Mouse (Mus musculus) ES-E14 (cell line): Measurements from ENCODE around the gene Pard3b. TPM values are rescaled to one million over a fixed set of nuclear protein-coding genes. Genes with fewer than 3 reads are reported as not detected.

ENCODE experiments used
- DNase-seq: peaks from one replicate; pipeline ENCODE4 v3.0.0-alpha.2; 2013; ENCODE audit warnings: low read depth, low spot score
- H3K27ac ChIP-seq: 2 replicates; pipeline ENCODE4 v1.5.1; 2012; ENCODE audit warnings: low read depth, mild to moderate bottlenecking, low read length, moderate library complexity, mixed read lengths; ENCODE audit not compliant: poor library complexity, insufficient read depth, severe bottlenecking
- H3K36me3 ChIP-seq: 2 replicates; pipeline ENCODE4 v1.6.1; 2012; ENCODE audit warnings: mild to moderate bottlenecking, low read length, moderate library complexity, mixed read lengths; ENCODE audit not compliant: control insufficient read depth, poor library complexity, insufficient read depth, severe bottlenecking
- H3K4me1 ChIP-seq, 2 experiments: fragments of 150-350 bp in 1 of 2; sonication (generic) in 1 of 2; 2 replicates each; pipeline ENCODE4 v1.6.1; 2012; ENCODE audit warnings: low read length in 2 of 2, mild to moderate bottlenecking in 1 of 2, mixed read lengths in 1 of 2; ENCODE audit not compliant: control insufficient read depth in 2 of 2, insufficient read depth in 2 of 2, poor library complexity in 1 of 2
- H3K4me3 ChIP-seq, 2 experiments: fragments of 150-350 bp in 1 of 2; sonication (generic) in 1 of 2; 2 replicates each; pipeline ENCODE4 v1.5.1; 2012; ENCODE audit warnings: low read length in 2 of 2, low read depth in 1 of 2, mild to moderate bottlenecking in 1 of 2, mixed read lengths in 1 of 2; ENCODE audit not compliant: insufficient read depth in 1 of 2, poor library complexity in 1 of 2, severe bottlenecking in 1 of 2
- H3K9ac ChIP-seq: 2 replicates; pipeline ENCODE4 v1.6.1; 2012; ENCODE audit warnings: low read depth, mild to moderate bottlenecking, low read length, mixed read lengths; ENCODE audit not compliant: poor library complexity, insufficient read depth, severe bottlenecking
- H3K9me3 ChIP-seq: fragments of 150-350 bp; sonication (generic); 2 replicates; pipeline ENCODE4 v1.6.1; 2012; ENCODE audit warnings: low read depth, mild to moderate bottlenecking, low read length; ENCODE audit not compliant: control insufficient read depth, insufficient read depth
- CHD2 ChIP-seq: IDR thresholded peaks from 2 replicates; pipeline ENCODE4 v1.6.1; 2014; ENCODE audit warnings: mild to moderate bottlenecking, low read depth, low read length, inconsistent platforms
- HCFC1 ChIP-seq: IDR thresholded peaks from 2 replicates; pipeline ENCODE4 v1.6.1; 2012; ENCODE audit warnings: low read length, inconsistent platforms, borderline replicate concordance; ENCODE audit not compliant: insufficient read depth
- MAFK ChIP-seq: IDR thresholded peaks from 2 replicates; pipeline ENCODE4 v1.6.1; 2014; ENCODE audit warnings: mild to moderate bottlenecking, low read depth, low read length, inconsistent platforms; ENCODE audit not compliant: insufficient read depth
- ZC3H11A ChIP-seq: IDR thresholded peaks from 2 replicates; pipeline ENCODE4 v1.6.1; 2012; ENCODE audit warnings: low read depth, mild to moderate bottlenecking, inconsistent platforms, low read length, borderline replicate concordance
- ZNF384 ChIP-seq: IDR thresholded peaks from 2 replicates; pipeline ENCODE4 v1.6.1; 2012; ENCODE audit warnings: low read depth, low read length, inconsistent platforms
- in situ Hi-C, 2 experiments: fragments of 600-800 bp; cut with MboI; formaldehyde crosslinking; loops; one replicate each; pipeline ENCODE4 v1.15.1; 2025; ENCODE audit warnings: low sequenced_read_pairs in 2 of 2, inconsistent platforms in 1 of 2; ENCODE audit not compliant: unreplicated experiment in 2 of 2
- total RNA-seq: library from RNA; depleted of rRNA; stranded (reverse); fragments of 300-350 nt; gene quantifications from 2 replicates; pipeline ENCODE4 v1.2.3, GENCODE M21; 2012

The Pard3b gene
- total RNA-seq, 1 experiment = 0.49 TPM

DNA sequence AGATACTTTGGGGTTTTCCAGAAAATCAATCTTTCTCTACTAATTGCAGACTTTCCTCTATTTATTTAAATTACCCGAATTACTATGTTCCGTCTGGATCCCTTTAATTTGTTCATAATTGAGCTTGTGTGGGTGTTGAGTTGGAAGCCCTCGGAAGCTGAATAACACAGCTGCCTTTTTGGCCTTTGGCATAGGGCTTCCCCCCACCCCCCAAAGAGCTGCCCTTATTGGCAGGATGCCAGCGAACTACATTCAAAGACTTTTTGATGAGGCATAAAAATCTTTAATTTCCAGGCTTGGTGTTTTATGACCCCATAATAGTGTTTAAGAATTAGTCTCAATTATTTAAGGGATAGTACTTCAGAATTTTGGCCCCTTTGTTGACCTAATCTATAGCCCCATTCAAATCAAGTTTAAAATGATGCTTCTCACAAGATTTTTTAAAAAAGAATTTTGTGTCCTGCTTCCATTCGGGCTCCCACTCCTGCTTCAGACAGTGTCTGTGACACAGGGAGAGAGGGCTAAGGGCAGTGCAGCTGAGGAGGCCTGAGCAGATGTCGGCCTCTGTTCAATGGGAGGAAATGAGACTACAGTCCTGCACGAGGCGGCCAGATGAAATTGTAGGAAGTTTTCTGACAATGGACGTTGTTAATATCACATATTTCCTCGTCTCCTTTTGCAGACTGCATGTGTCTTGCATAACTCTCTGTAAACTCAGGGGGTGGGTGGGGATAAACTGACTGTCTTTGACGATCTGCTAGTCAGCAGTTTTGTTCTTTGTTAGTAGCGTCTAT lies 605.8 kb downstream of the Pard3b start:
- no peak overlapping the region for H3K27ac ChIP-seq
- no peaks in the 10 kb centered on the region for H3K4me1 ChIP-seq
- in situ Hi-C loops = no loop called here
- no peaks in the 10 kb centered on the region for H3K9me3 ChIP-seq
- no peak overlapping the region for H3K4me3 ChIP-seq
- no peak overlapping the region for H3K9ac ChIP-seq
- TF ChIP-seq CHD2 (no peak), ZNF384 (no peak), MAFK (no peak), HCFC1 (no peak), ZC3H11A (no peak)
- no peak for DNase-seq
- H3K36me3 ChIP-seq = no peaks in the 10 kb centered on the region

DNA sequence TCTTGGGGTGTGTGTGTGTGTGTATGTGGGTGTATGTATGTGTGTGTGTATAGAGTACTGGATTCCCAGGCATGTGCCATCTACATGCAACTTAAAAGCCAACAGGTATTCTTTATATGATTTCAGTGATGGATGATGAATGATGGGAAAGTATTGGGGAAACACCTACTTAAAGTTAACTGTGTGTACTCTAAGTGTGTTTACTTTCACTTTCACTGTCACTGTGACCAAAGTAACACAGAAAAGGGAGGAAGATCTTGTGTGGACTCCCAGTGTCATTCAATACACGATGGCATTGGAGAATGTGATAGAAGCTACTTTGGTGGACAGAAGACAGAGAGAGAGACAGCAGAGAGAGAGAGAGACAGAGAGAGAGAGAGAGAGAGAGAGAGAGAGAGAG lies 613.8 kb downstream of the Pard3b start:
- no peak for DNase-seq
- TF ChIP-seq ZNF384 (no peak), MAFK (no peak), HCFC1 (no peak), CHD2 (no peak), ZC3H11A (no peak)
- Histone ChIP-seq H3K4me1 (no peaks in the 10 kb centered on the region), H3K9ac (no peak overlapping the region), H3K9me3 (no peaks in the 10 kb centered on the region), H3K36me3 (no peaks in the 10 kb centered on the region), H3K4me3 (no peak overlapping the region), H3K27ac (no peak overlapping the region)
- in situ Hi-C loops = no loop called here

DNA sequence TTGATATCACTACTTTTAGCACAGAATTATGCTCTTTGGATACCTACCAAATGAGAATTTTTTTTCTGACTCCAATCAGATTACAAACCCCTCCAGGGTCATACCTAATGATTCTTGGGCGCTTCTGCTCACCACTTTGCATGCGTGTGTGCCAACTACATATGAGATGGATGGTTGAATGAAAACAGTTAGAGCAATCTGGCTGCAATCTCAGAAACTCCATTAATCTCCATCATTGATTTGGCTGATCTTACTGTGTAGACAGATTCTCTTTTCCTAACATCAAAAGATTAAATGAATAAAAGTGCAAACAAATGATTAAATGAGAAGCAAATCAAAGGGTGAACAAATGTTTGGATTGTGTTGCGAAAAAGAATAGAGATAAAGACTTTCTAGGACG lies 615.7 kb downstream of the Pard3b start:
- H3K9me3 ChIP-seq = no peaks in the 10 kb centered on the region
- no peak overlapping the region for H3K27ac ChIP-seq
- in situ Hi-C loops = no loop called here
- H3K4me1 ChIP-seq = no peaks in the 10 kb centered on the region
- no peaks in the 10 kb centered on the region for H3K36me3 ChIP-seq
- H3K4me3 ChIP-seq = no peak overlapping the region
- no peak for DNase-seq
- H3K9ac ChIP-seq = no peak overlapping the region
- TF ChIP-seq MAFK (no peak), HCFC1 (no peak)

DNA sequence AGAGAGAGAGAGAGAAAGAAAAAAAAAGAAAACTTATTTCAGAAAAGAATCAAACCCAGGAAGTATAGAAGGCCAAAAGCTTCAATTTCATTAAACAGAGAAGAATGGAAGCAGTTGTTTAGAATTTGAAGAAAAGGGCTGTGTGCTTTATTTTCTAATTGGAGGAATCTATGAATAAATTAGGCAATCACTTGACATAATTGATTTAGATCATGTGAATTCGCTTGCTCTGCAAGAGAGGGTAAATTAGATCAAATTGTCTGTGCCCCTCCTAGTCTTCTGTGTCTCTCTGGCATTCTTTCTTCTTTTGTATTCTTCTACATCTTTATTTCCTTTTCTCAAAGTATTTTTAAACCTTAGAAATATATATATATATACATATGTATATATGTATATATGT lies 616.3 kb downstream of the Pard3b start:
- Histone ChIP-seq H3K36me3 (no peaks in the 10 kb centered on the region), H3K9me3 (no peaks in the 10 kb centered on the region), H3K4me1 (no peaks in the 10 kb centered on the region), H3K9ac (no peak overlapping the region), H3K4me3 (no peak overlapping the region), H3K27ac (no peak overlapping the region)
- in situ Hi-C loops = no loop called here
- TF ChIP-seq CHD2 = no peak
- TF ChIP-seq MAFK = no peak
- no peak for TF ChIP-seq HCFC1
- no peak for TF ChIP-seq ZC3H11A
- TF ChIP-seq ZNF384 = no peak
- DNase-seq = no peak

DNA sequence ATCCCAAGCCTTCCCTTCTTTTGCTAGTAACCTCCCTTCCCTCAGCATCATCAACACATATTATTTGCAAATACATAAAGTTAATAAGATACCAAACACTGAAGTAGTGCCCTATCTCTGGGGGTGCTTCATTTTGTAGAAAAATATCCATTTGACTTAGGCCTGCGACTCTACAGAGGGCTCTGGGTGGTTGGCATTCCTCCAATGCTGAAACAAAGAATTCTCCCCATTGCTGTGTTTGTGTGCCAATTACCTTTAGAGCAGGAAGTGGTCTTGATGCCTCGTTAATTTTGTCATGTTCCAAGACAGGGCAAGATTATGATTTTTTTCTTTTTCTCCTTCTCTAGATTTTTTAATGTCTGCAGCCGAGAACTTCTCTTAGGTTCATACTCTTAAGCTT lies 637.8 kb downstream of the Pard3b start:
- Histone ChIP-seq H3K9me3 (no peaks in the 10 kb centered on the region), H3K4me3 (no peak overlapping the region), H3K27ac (no peak overlapping the region), H3K4me1 (no peaks in the 10 kb centered on the region), H3K9ac (no peak overlapping the region), H3K36me3 (no peaks in the 10 kb centered on the region)
- TF ChIP-seq ZC3H11A (no peak), MAFK (no peak), CHD2 (no peak), HCFC1 (no peak), ZNF384 (no peak)
- in situ Hi-C loops = no loop called here
- no peak for DNase-seq
